Mouse (Mus musculus) liver, embryonic 14.5 days (tissue): Measurements from ENCODE around the gene Krtap10-4.
"Not testable (repeated sequence)": the region's sequence is repeated elsewhere in the genome, so short reads cannot be mapped to it uniquely, and the experiment has no call there.

Experiments used
- CTCF ChIP-seq: IDR thresholded peaks from 2 replicates; pipeline ENCODE4 v1.5.1; 2016; ENCODE audit warnings: antibody characterized with exemption, low read depth, control low read depth
- EP300 ChIP-seq: IDR thresholded peaks from 2 replicates; pipeline ENCODE4 v1.6.1; 2016; ENCODE audit warnings: antibody characterized with exemption, low read depth

DNA sequence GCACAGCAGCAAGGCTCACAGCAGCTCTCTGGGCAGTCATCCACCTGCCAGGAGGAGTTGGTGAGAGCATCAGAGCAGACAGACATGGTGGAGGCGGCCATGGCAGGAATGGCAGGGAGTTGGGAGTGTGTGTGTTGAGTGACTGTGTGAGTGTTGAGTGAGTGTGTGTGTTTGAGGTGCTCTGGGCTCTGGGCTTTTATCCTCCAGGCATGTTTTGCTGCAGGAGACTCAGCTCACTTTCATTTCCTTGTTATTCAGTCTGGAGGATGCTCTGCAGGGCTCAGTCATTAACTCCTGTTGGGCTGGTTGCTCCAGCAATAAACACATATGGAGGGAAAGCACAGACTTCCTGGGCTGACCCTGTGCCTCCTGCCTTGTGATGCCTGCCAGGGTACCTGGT, 50.1 kb downstream of the Krtap10-4 start, which contains the start of gene Gm7138:
- not testable (repeated sequence) for TF ChIP-seq CTCF, EP300
